Mouse (Mus musculus) hindbrain, embryonic 10.5 days (tissue): ENCODE measurements around the gene Sh3bp4. TPM values are rescaled to one million over a fixed set of nuclear protein-coding genes. Genes with fewer than 3 reads are reported as not detected.

Experiments used
- DNase-seq: peaks from one replicate; pipeline ENCODE4 v3.0.0-alpha.2; 2017; ENCODE audit warnings: low spot score
- H3K27ac ChIP-seq: fragments of 300-500 bp; sonication (generic); 2 replicates; pipeline ENCODE4 v1.5.1; 2016; ENCODE audit warnings: mild to moderate bottlenecking, moderate library complexity
- H3K27me3 ChIP-seq: fragments of 300-500 bp; sonication (generic); 2 replicates; pipeline ENCODE4 v1.6.1; 2016; ENCODE audit warnings: mild to moderate bottlenecking; ENCODE audit not compliant: poor library complexity, insufficient read depth, severe bottlenecking
- H3K36me3 ChIP-seq: fragments of 300-500 bp; sonication (generic); 2 replicates; pipeline ENCODE4 v1.6.1; 2016; ENCODE audit warnings: mild to moderate bottlenecking, moderate library complexity
- H3K4me1 ChIP-seq: fragments of 300-500 bp; sonication (generic); replicated peaks from 2 replicates; pipeline ENCODE4 v1.6.1; 2016; ENCODE audit warnings: mild to moderate bottlenecking
- H3K4me3 ChIP-seq: fragments of 300-500 bp; sonication (generic); 2 replicates; pipeline ENCODE4 v1.5.1; 2016; ENCODE audit warnings: mild to moderate bottlenecking, moderate library complexity
- H3K9me3 ChIP-seq: fragments of 300-500 bp; sonication (generic); 2 replicates; pipeline ENCODE4 v1.6.1; 2016; ENCODE audit warnings: mild to moderate bottlenecking, moderate library complexity
- whole genome bisulfite sequencing: fragments of 180-500 bp; shearing (Covaris S2); methylation state at CpG from one replicate; pipeline ENCODE4 v1.1.7; 2016; 5-methylcytosine and 5-hydroxymethylcytosine counted together
- polyA plus RNA-seq: library from polyadenylated mRNA; unstranded; fragments of >200 nt; fragmentation: Nextera tagmentation; extraction: Ambion mirVana; gene quantifications from 2 replicates; pipeline ENCODE4 v1.2.1, GENCODE M21; 2016

The Sh3bp4 gene
- polyA plus RNA-seq, 1 experiment from 2014 or later: 27.2 TPM

- no peaks in the 10 kb centered on the region for H3K27me3 ChIP-seq
- no peak overlapping the region for H3K27ac ChIP-seq
- H3K4me1 ChIP-seq: peaks cover 40% of the 10 kb centered on the region
- H3K9me3 ChIP-seq: no peaks in the 10 kb centered on the region; the same call in 1 of the 2 replicates
- DNase-seq: no peak
- no peaks in the 10 kb centered on the region for H3K36me3 ChIP-seq
- no peak overlapping the region for H3K4me3 ChIP-seq
These were observed 114.6 kb downstream of the Sh3bp4 start for GRCm38 (mm10) chr1:89184839-89185238.

- H3K27me3 ChIP-seq: no peaks in the 10 kb centered on the region
- 96% methylated on average over 7 of the region's 7 CpGs for WGBS
- H3K4me3 ChIP-seq: no peak overlapping the region
- H3K4me1 ChIP-seq: peaks cover 52% of the 10 kb centered on the region
- H3K36me3 ChIP-seq: no peaks in the 10 kb centered on the region
- H3K27ac ChIP-seq: no peak overlapping the region
- no peaks in the 10 kb centered on the region for H3K9me3 ChIP-seq
- DNase-seq: no peak
These were observed 117.2 kb downstream of the Sh3bp4 start for GRCm38 (mm10) chr1:89187441-89187840.

- no peaks in the 10 kb centered on the region for H3K9me3 ChIP-seq
- no peak for DNase-seq
- H3K36me3 ChIP-seq: no peaks in the 10 kb centered on the region
- H3K27me3 ChIP-seq: no peaks in the 10 kb centered on the region
- H3K4me3 ChIP-seq: no peak overlapping the region
- peak overlapping the region; percentile 29; the same call in 1 of the 2 replicates for H3K27ac ChIP-seq
- peaks cover 45% of the 10 kb centered on the region for H3K4me1 ChIP-seq
- 56% methylated on average over 4 of the region's 4 CpGs for WGBS
These were observed 117.9 kb downstream of the Sh3bp4 start for GRCm38 (mm10) chr1:89188091-89188490.

GRCm38 (mm10) chr1:89189204-89189603 lies 119.0 kb downstream of the Sh3bp4 start:
- peak; percentile 39 for DNase-seq
- no peaks in the 10 kb centered on the region for H3K27me3 ChIP-seq
- H3K4me1 ChIP-seq: peaks cover 34% of the 10 kb centered on the region
- no peak overlapping the region for H3K4me3 ChIP-seq
- H3K9me3 ChIP-seq: no peaks in the 10 kb centered on the region
- no peaks in the 10 kb centered on the region for H3K36me3 ChIP-seq
- H3K27ac ChIP-seq: no peak overlapping the region
- 62% methylated on average over 5 of the region's 5 CpGs for WGBS

GRCm38 (mm10) chr1:89190621-89191020 lies 120.4 kb downstream of the Sh3bp4 start:
- H3K27me3 ChIP-seq: no peaks in the 10 kb centered on the region
- peak overlapping the region; percentile 26; the same call in 1 of the 2 replicates for H3K27ac ChIP-seq
- H3K36me3 ChIP-seq: no peaks in the 10 kb centered on the region
- no peak for DNase-seq
- WGBS: 59% methylated on average over 7 of the region's 7 CpGs
- no peak overlapping the region for H3K4me3 ChIP-seq
- H3K9me3 ChIP-seq: no peaks in the 10 kb centered on the region
- H3K4me1 ChIP-seq: peaks cover 31% of the 10 kb centered on the region

- Histone ChIP-seq H3K27ac (peak overlapping the region; percentile 41), H3K36me3 (no peaks in the 10 kb centered on the region)
These were observed 121.0 kb downstream of the Sh3bp4 start for GRCm38 (mm10) chr1:89191127-89191740.

GRCm38 (mm10) chr1:89192536-89193220 lies 122.5 kb downstream of the Sh3bp4 start:
- WGBS: 73% methylated on average over 11 of the region's 11 CpGs
- peak; percentile 69 for DNase-seq

More at GRCm38 (mm10) chr1:89191127-89191740, 121.0 kb downstream of the Sh3bp4 start:
- peaks cover 27% of the 10 kb centered on the region for H3K4me1 ChIP-seq
- DNase-seq: peak; percentile 82
- no peaks in the 10 kb centered on the region for H3K27me3 ChIP-seq
- H3K4me3 ChIP-seq: no peak overlapping the region
- WGBS: 17% methylated on average over 11 of the region's 11 CpGs
- no peaks in the 10 kb centered on the region for H3K9me3 ChIP-seq

GRCm38 (mm10) chr1:89193576-89193975 lies 123.4 kb downstream of the Sh3bp4 start:
- Histone ChIP-seq H3K36me3 (no peaks in the 10 kb centered on the region), H3K4me3 (no peak overlapping the region), H3K27me3 (no peaks in the 10 kb centered on the region), H3K27ac (no peak overlapping the region), H3K9me3 (no peaks in the 10 kb centered on the region), H3K4me1 (peaks cover 24% of the 10 kb centered on the region)
- WGBS: 79% methylated on average over 7 of the region's 7 CpGs
- no peak for DNase-seq

More at GRCm38 (mm10) chr1:89192536-89193220, 122.5 kb downstream of the Sh3bp4 start:
- Histone ChIP-seq H3K27ac (0 out of 2 replicates have a peak overlapping the region, but pooled peaks have one; percentile 24), H3K27me3 (no peaks in the 10 kb centered on the region), H3K9me3 (no peaks in the 10 kb centered on the region), H3K4me3 (no peak overlapping the region), H3K4me1 (peaks cover 24% of the 10 kb centered on the region), H3K36me3 (no peaks in the 10 kb centered on the region)

- H3K4me3 ChIP-seq: no peak overlapping the region
- H3K9me3 ChIP-seq: 0 out of 2 replicates have a peak, but pooled peaks cover 2% of the 10 kb centered on the region
- H3K27ac ChIP-seq: peak overlapping the region; percentile 53; the same call in 1 of the 2 replicates
- peak; percentile 83 for DNase-seq
- peaks cover 6% of the 10 kb centered on the region for H3K4me1 ChIP-seq
- H3K36me3 ChIP-seq: no peaks in the 10 kb centered on the region
- H3K27me3 ChIP-seq: no peaks in the 10 kb centered on the region
- 51% methylated on average over 12 of the region's 12 CpGs for WGBS
These were observed 125.9 kb downstream of the Sh3bp4 start for GRCm38 (mm10) chr1:89195827-89196712.
